Mouse (Mus musculus) gastrocnemius, postnatal 36 days (tissue): ENCODE results near the gene Rpl13a. TPM values are rescaled to one million over a fixed set of nuclear protein-coding genes. Genes with fewer than 3 reads are reported as not detected.
"Not testable (repeated sequence)": the region's sequence is repeated elsewhere in the genome, so short reads cannot be mapped to it uniquely, and the experiment has no call there.

ENCODE experiments used
- DNase-seq, 2 experiments: peaks; one replicate each; pipeline ENCODE4 v3.0.0; 2022
- intact Hi-C: fragments of 180-260 bp; cut with DNase I; formaldehyde crosslinking; loops from one replicate; pipeline ENCODE4 v1.15.1; 2025
- total RNA-seq, 2 experiments: library from RNA; stranded (reverse); gene quantifications; 2 replicates each; pipeline ENCODE4 v1.2.3; 2021

Rpl13a gene
- total RNA-seq, 2 experiments from 2014 or later, result 488 to 598 TPM

DNA sequence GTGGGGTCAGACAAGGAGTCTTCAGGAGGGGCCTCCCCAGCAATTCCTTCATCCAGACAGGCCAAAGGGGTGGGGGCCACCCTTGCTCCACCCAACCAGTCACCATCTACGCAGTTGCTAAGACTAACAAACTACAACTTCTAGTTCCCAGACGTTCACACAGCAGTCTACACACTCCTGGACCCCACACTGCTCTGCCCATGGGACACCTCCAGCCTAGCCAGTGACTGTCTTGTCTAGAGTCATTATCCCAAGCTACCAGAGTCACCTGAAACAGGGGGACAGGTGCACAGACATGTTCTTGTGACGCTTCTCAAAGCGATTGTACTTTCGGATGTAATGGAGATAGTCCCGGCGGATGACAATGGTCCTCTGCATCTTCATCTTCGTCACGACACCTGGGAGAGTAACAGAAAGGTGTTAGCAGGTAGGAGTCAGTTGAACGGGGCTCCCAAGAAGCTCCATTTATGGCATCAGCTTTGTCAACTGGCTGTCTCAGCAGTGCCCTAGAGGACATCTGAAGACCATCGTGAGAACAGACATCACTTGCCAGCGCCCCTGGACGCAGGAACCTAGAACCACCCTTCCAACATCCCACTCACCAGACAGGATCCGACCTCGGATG is 5.9 kb downstream of the Rpl13a start:
- intact Hi-C loops, result loop anchor here (5.0 kb wide), 1 partner anchor 40 kb away; no protein-coding TSS in a partner anchor

DNA sequence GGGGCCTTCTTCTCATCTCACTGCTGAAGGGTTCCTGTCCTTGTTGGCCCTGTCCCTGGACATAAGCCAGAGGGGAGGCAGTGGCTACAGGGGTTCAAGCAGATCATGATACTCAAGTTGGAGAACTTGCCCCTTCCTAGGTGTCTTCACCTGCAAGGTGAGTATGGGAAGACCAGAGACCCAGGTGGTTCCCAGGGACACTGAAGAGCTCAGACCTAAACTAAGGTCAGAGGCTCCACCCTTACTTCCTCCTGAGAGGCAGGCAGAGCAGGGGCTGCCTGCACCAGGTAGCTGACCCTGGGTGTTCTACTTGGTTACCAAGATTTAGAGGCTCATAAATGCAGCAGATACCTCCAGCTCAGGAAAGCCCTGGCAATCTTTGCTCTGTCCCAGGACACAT is 6.6 kb downstream of the Rpl13a start:
- intact Hi-C loops, result loop anchor here (5.0 kb wide), 1 partner anchor 40 kb away; no protein-coding TSS in a partner anchor
- no peak for DNase-seq

More for the DNA sequence above, 5.9 kb downstream of the Rpl13a start:
- no peak for DNase-seq

DNA sequence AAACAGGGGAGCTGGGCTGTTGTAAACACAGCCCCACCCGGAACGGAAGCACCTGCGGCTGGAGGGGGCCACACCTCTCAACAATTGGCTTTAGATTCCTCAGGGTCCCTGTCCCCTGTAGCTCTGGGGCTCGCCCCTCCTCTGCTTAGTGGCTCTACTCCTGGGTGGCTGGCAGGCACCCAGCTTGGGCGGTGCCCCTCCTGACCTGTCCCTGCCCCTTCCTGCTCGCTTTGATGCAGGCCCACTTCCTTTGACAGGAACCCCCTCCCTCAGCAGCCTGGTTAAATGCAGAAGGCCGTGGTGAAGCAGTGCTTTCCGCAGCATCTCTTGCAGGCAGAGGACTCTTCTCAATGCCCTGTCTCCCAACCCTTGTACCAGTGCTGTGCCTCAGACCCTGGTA is 7.2 kb downstream of the Rpl13a start:
- intact Hi-C loops, result loop anchor here (5.0 kb wide), 1 partner anchor 39 kb away; no protein-coding TSS in a partner anchor
- DNase-seq, result peak; percentile 45 to 52

DNA sequence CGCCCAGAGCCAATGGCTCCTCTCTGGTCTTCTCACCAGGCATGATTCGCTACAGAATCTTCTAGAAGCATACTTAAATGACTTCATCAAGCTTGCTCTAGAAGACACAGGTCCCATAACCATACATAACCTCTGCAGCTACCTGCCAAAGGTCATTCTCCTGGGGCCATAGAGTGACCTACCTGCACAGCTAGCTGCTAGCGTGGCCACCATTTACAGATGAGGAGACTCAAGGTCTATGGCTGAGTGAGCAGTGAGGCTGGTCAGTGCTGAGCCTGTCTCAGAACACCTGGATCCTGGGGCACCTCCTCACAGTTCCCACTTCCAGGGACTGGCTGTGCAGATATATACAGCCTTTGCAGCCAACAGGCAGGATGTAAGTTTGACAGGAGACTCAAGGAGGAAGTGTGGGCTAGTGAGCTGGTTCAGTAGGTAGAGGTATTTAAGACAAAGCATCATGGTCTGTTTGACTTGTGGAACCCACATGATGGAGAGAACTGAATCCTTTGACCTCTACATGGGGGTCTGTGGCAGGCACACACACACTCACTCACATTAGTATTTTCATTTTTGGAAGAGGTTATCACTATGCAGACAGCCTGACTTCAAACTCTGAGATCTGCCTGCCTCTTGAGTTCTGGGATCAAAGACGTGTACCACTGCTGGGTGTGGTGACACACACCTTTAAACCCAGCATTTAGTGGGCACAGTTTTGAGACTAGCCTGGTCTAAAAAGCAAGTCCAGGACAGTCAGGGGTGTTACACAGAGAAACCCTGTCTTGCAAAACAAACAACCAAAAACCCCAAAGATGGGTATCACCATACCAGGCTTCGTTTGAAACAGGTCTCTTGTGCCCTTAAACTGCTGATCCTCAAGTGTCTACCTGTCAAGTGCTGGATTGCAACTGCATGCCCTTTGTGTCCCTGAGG is 8.5 kb downstream of the Rpl13a start:
- intact Hi-C loops, result loop anchor here (5.0 kb wide), 1 partner anchor 38 kb away; no protein-coding TSS in a partner anchor
- DNase-seq, result no peak

DNA sequence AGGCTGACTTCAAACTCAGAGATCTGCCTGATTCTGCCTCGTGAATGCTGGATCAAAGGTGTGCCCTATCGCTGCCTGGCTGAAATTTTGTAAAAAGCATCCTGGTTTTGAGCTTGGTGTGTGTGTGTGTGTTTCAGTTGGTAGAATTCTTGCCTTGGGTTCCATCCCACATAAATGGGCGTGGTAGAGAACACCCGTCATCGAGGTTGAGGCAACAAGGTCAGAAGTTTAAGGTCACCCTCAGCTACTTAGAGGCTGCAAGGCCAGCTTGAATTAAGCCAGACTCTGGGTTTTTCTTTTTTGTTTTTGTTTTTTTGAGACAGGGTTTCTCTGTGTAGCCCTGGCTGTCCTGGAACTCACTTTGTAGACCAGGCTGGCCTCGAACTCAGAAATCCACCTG is 10.2 kb downstream of the Rpl13a start:
- intact Hi-C loops, result no loop called here
- DNase-seq, result no peak

DNA sequence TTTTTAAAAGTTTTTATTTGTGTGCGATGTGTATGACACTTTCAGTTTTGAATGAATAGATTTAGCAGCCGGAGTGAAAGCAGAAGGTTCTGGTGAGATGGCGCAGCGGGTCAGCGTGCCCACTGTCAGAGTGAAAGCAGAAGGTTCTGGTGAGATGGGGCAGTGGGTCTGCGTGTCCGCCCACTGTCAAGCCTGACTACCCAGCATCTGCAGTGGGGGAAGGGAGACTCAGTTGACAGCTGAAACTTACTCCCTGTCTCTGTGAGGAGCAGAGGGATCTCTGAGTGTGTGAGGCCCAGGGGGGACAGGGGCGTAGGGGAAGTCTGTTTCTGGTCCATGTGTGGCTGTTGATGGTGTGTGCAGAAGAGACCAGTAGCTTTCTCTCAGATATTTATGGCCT is 11.0 kb downstream of the Rpl13a start:
- DNase-seq, result no peak
- intact Hi-C loops, result no loop called here

DNA sequence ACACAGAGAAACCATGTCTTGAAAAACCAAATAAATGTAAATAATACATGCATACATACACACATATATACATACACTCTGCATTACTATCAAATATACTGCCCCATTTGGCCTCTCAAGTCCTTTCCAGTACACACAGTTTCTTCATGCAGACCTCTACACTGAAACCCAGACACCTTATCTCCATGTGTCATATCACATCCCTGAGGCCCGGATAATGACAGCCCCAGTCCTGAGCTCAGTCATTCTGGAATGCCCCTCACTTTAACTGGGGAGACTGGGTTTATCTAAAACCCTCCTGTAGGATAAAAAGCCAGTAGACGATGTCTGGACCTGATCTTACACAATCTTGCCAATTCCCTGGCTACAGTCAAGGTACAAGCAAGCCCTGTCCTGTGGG is 15.1 kb downstream of the Rpl13a start:
- intact Hi-C loops, result no loop called here

DNA sequence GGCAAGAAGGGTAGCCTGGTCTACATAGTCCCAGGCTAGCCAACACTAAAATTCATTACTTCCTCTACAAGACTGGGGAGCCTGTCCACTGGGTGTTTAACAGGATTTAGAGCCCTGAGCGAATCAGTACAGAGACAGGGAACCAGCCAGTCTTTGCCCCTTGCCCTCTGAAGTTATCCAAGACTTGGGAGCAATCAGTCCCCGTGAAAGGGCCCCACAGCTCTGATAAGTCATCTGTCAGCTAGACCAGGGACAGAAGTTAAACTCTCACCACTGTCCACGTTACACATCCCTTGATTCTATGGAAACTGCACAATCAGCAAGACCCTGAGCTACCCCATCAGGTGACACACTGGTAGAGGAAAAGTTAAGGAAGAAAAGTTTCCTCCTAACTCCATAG is 16.0 kb downstream of the Rpl13a start:
- intact Hi-C loops, result no loop called here

More for the DNA sequence above, 15.1 kb downstream of the Rpl13a start:
- DNase-seq, result no peak

DNA sequence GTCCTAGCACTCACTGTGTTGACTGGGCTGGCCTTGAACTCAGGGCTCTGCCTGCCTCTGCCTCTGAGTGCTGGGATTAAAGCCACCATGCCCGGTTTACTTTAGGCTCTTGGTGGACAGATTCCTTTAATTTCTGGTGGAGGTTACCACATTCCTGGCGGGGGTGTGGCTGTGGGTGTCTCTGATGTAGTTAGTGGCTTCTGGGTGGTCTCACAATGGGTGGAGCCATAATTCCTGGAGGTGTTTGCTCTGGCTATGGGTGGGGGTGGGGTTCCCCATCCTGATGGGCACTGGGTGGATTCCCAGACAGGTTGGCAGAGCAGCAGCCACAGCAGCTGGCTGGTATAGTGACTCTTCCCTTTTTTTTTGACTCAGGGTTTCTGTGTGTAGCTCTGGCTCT is 16.6 kb downstream of the Rpl13a start:
- intact Hi-C loops, result no loop called here
- no peak for DNase-seq

More for the DNA sequence above, 16.0 kb downstream of the Rpl13a start:
- no peak for DNase-seq

DNA sequence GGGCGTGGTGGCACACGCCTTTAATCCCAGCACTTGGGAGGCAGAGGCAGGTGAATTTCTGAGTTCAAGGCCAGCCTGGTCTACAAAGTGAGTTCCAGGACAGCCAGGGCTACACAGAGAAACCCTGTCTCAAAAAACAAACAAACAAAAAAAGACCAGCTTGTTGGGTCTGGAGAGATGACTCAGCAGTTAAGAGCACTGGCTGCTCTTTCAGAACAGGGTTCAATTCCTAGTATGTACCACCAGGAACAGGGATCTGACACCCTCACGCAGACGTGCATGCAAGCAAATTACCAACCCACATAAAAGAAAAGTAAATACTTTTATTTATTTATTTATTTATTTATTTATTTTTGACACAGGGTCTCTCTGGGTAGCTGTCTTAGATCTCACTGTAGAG is 18.5 kb downstream of the Rpl13a start:
- intact Hi-C loops, result not testable (repeated sequence)

DNA sequence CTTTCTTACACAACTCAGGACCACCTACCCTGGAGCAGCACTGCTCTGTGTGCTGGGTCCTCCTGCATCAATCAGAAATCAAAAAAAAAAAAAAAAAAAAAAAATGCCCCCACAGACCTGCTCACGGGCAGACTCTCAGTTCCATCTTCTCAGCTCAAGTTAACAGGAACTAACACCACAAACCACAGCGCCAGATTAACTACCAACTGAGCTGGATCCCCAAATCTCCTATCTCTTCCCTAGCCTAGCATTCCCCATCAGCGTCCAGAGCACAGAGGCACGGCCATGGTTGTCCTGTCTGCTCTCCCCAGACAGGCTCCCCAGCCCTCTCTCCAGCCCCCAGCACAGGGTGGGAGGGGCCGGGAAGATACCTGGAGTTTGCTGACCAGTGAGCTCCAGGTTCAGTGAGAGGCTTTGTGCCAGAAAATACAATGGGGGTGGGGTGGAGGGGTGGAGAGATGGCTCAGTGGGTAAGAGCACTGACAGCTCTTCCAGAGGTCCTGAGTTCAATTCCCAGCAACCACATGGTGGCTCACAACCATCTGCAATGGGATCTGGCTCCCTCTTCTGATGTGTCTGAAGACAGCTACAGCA is 21.4 kb downstream of the Rpl13a start:
- intact Hi-C loops, result no loop called here
- no peak for DNase-seq

More for the DNA sequence above, 18.5 kb downstream of the Rpl13a start:
- DNase-seq, result not testable (repeated sequence)

DNA sequence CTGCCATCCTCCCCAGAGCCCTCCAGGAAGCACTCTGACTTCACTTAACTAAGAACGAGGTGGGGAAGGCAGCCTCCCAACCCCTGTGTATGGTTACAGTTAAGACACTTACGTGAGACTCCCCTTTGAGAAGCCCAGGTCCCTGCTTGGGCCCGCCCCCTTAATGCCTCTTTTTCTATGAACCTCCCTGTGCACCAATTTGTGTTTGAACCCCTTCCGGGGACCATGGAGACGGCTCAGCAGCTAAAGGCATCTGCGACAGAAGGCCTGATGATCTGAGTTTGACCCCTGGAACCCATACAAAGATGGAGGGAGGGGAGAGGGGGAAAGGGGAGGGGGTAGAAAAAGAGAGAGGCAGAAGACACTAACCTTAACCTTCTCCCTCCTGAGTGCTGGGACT is 22.1 kb downstream of the Rpl13a start:
- DNase-seq, result no peak
- intact Hi-C loops, result no loop called here

DNA sequence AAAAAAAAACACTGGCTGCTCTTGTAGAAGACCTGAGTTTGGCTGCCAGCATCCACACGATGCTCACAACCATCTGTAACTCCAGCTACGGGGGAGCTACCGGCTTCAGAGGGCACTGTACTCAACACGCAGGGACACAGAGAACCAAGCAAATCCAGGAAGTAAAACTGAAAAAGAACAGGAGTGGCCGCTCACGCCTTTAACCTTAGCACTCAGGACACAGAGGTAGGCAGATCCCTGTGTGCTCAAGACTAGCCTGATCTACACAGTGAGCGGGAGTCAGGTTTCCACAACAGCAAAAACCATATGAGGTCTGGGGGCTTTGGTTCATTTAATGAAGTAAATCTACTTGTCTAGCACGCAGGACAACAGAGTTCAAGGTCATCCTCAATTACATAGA is 23.1 kb downstream of the Rpl13a start:
- intact Hi-C loops, result no loop called here
- no peak for DNase-seq

DNA sequence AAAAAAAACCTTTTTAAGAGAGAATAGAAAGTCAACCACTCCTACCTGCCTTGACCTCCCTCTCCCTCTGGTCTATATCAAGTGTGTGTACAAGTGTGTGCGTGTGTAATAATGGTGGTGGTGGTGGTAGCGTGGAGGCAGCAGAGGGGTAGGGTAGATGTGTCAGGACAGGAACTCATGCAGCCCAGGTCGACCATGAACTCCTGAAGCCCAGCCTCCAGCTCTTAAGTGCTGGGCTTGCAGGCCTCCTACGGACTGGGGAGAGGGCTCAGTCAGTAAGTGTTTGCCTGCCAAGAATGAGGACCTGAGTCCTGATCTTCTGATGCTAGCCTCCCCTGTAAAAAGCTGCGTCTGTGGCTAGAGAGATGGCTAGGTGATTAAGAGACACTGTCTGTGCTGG is 23.6 kb downstream of the Rpl13a start:
- intact Hi-C loops, result no loop called here
- DNase-seq, result no peak

DNA sequence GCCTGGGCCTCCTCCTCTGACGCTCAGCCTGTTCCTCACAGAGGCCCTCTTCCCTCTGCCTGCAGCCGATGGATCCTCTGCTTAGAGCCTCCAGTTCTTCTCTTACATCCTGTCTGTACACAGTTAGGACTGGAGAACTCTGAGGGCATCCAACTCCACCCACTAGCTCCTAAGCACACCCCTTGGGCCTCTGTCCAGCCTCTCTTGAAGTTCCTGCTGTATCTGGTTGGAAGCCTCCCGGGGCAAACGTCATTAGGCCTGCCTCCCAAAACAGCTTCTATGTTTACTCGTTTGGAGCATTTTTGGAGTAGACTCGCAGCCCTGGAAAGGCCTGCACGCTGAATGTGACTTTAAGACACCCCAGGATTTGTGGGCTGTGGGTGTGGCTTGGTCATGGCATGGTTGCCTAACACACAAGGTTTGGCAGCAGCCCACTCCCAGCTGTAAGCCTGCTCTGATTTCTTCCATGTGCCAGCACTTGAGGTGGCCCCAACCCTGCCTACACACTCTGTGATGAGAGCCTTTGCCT is 24.8 kb downstream of the Rpl13a start, which contains the start of gene Fcgrt:
Gene Fcgrt, minus strand, starts transcription at position 200 of the 529 bp plus-strand sequence.
- intact Hi-C loops, result no loop called here
- DNase-seq, result peak; percentile 90 to 97

DNA sequence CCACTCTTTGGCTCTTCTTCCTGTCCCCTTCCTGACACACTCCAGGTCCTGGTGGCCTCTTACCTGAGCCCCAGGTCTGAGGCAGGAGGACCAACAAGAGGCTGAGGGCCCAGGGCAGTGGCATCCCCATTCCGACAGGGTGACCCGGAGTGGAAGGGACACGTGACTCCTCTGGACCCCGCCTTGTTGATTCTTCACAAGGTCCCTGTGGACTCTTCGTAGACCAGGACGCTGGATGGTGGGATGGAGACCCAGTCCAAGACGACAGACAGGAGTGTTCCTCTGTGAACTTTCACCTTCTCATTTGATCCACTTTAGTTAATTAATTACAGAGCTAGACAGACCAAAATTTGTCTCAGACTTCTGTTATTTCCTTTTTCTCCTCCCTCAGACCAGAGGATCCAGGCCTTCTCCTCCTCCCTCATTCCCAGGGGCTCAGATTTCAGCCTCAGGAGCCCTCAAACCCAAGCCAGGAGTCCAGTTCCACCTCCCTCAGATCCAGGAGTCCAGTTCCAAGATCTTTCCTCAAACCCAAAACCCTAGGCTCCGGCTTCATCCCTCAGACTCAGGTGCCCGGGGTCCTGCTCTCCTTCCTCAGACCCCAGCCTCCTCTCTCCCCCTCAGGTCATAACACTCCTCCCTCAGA is 25.5 kb downstream of the Rpl13a start:
- intact Hi-C loops, result no loop called here
- DNase-seq, result peak in 1 of 2 experiments; percentile 44

DNA sequence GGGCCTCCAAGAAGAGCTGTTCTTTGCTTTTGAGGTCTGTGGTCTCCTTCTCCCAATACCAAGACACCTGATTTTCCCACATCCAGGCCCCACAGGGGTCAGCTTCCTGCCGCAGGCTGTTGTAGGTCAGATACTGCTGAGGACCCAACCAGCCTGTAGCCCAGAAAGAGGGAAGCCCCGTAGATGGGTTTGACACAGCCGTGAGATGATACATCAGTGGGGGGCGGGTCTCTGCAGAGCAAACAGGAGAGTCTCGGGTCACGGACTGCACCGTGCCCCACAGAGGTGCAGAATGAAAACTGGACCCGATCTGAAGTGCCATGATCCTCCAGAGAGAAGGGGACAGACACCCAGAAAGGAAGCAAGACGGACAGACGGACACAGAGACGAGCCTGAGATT is 26.1 kb downstream of the Rpl13a start:
- no peak for DNase-seq
- intact Hi-C loops, result no loop called here

DNA sequence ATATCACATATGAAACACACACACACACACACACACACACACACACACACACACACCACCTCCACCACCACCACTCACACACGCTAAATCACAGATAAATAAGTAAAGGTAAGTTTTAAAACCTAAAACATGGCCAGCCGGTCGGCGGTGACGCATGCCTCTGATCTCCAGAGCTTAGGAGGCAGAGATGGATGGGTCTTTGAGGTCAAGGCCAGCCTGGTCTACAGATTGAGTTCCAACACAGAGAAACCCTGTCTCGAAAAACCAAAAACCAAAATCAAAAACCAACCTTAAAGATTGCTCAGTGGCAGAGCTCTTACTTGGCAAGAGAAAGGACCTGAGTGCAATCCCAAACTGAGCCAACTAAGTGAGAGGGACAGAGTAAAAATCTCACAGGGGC is 28.5 kb downstream of the Rpl13a start:
- intact Hi-C loops, result no loop called here
- no peak for DNase-seq

DNA sequence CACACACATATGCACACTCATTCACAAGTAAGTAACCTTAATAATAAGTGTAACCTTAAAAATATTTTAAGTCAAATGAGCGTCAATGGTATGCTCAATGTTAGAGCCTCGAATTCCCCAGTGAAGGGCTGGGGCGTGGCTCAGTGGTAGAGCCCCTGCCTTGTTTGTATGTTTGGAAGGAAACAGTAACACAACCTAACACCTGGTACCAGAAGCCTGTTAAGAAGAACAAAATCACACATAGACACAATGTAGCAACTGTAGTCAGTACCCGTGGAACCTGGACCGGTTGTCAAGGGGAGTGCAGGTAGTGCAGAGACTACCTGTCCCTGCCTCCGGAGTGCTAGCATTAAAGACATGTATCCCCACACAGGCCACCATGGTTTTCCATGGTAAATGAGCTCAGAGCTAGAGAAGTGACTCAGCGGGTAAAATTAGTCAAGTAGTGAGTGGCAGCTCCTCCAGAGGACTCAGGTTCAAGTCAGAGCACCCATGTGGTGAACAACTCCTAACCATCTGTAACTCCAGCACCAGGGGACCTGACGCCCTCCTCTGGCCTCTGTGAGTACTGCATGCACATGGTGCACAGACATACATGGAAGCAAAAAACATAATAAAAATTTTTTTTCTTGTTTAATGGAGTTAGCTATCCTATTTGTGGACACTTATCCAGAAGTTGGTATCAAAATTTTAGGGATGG is 29.9 kb downstream of the Rpl13a start:
- DNase-seq, result no peak
- intact Hi-C loops, result no loop called here

DNA sequence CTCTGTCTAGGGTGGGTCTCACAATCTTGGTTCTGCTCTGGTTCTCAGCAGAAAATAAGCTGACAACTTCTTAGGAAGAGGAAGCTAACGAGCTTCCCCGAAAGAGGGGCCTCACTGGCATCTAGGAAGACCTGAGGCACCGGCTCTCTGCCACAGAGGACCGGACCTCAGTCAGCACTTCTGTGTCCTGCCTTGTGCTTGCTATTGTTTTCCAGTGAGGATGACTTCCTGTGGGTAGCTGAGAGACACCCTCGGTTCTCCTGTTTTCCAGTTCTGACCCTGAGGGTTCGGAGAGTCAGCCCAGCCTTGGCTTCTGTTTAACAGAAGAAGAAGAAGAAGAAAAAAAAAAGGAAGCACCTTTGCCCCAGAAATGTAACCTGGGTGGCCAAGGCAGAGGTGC is 31.1 kb downstream of the Rpl13a start:
- intact Hi-C loops, result no loop called here
- DNase-seq, result no peak
